ENCODE assay signal across 16 mouse cellular contexts in the genomic region with DNA sequence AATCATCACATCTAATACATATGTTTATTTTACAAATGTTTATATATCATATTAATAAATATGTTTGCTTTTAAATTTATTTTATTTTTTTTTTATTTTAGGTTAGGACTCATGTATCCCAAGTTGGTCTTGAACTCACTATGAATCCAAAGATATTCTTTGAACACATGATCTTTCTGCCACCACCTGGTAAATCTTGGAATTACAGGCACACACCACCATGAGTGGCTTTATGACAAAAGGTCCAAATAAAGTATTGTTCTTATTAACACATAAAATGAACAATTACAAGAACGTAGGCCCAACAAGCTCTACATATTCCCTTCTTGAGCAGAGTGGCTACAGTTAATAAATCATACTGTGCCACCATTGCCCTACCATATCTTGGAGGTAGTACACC.
DNase-seq lines count a peak whose midpoint lies in the region; ATAC-seq and TF ChIP-seq lines count a peak whose summit lies in the region.
"Had no signal": no experiment of that assay in that cellular context is flagged by ENCODE, and none has a peak within 500 bp of the region (broad histone marks: within the 10 kb centered on the region; RNA-seq: fewer than 3 reads in every experiment).

No protein-coding gene starts in this region.

- no peak overlapping the region for H3K27ac ChIP-seq in cerebellum, adult 2 months (ENCODE audit: insufficient read depth, low read length)
- H3K27ac ChIP-seq in midbrain, postnatal 0 days (ENCODE audit: low read depth, low read length), result no peak overlapping the region
- no peak overlapping the region for H3K27ac ChIP-seq in midbrain, embryonic 15.5 days
- H3K27ac ChIP-seq in stomach, postnatal 0 days (replicated peaks), result no peak overlapping the region
- H3K27ac ChIP-seq: heart, embryonic 13.5 days; hindbrain, embryonic 15.5 days had no signal

- TF ChIP-seq EP300 in stomach, postnatal 0 days (optimal IDR thresholded peaks at IDR 0.05), result no peak

- H3K4me3 ChIP-seq in cerebellum, adult 2 months (replicated peaks; ENCODE audit: insufficient read depth, low read depth, low read length), result no peak overlapping the region
- H3K4me3 ChIP-seq in midbrain, postnatal 0 days (ENCODE audit: low read depth, low read length), result no peak overlapping the region
- no peak overlapping the region for H3K4me3 ChIP-seq in midbrain, embryonic 15.5 days
- no peak overlapping the region for H3K4me3 ChIP-seq in stomach, postnatal 0 days (ENCODE audit: low read depth, low read length)
- H3K4me3 ChIP-seq: heart, embryonic 13.5 days; hindbrain, embryonic 15.5 days had no signal

- TF ChIP-seq CTCF in cerebellum, adult 2 months (IDR thresholded peaks at IDR 0.05; ENCODE audit: borderline replicate concordance, insufficient read depth, low read depth, low read length), result no peak
- peak; percentile 18; the same call in 1 of the 2 replicates for TF ChIP-seq CTCF in midbrain, postnatal 0 days (IDR thresholded peaks at IDR 0.05)
- peak; percentile 31 for TF ChIP-seq CTCF in stomach, postnatal 0 days (IDR thresholded peaks at IDR 0.05; ENCODE audit: low read depth)

- no peaks in the 10 kb centered on the region for H3K27me3 ChIP-seq in cerebellum, adult 2 months (ENCODE audit: control insufficient read depth, insufficient read depth, low read length)
- no peaks in the 10 kb centered on the region for H3K27me3 ChIP-seq in midbrain, postnatal 0 days (ENCODE audit: insufficient read depth, low read length)
- no peaks in the 10 kb centered on the region for H3K27me3 ChIP-seq in midbrain, embryonic 15.5 days (replicated peaks)
- no peaks in the 10 kb centered on the region for H3K27me3 ChIP-seq in stomach, postnatal 0 days (ENCODE audit: control insufficient read depth, insufficient read depth, low read length)
- H3K27me3 ChIP-seq: heart, embryonic 13.5 days; hindbrain, embryonic 15.5 days had no signal

- H3K4me1 ChIP-seq in cerebellum, adult 2 months (ENCODE audit: control insufficient read depth, insufficient read depth, low read length), result no peaks in the 10 kb centered on the region
- H3K4me1 ChIP-seq in midbrain, postnatal 0 days (ENCODE audit: insufficient read depth, low read length), result no peaks in the 10 kb centered on the region
- H3K4me1 ChIP-seq in midbrain, embryonic 15.5 days, result no peaks in the 10 kb centered on the region
- no peaks in the 10 kb centered on the region for H3K4me1 ChIP-seq in stomach, postnatal 0 days (replicated peaks; ENCODE audit: control insufficient read depth, insufficient read depth)
- H3K4me1 ChIP-seq: heart, embryonic 13.5 days; hindbrain, embryonic 15.5 days had no signal

- no peaks in the 10 kb centered on the region for H3K9me3 ChIP-seq in midbrain, postnatal 0 days (ENCODE audit: low read length)
- no peaks in the 10 kb centered on the region for H3K9me3 ChIP-seq in midbrain, embryonic 15.5 days
- no peaks in the 10 kb centered on the region for H3K9me3 ChIP-seq in stomach, postnatal 0 days (ENCODE audit: control insufficient read depth, low read length)
- H3K9me3 ChIP-seq: heart, embryonic 13.5 days; hindbrain, embryonic 15.5 days had no signal

- WGBS in cerebellum, adult 2 months, result 81% methylated on average over 1 of the region's 1 CpGs
- WGBS in midbrain, postnatal 0 days, result 80% methylated on average over 1 of the region's 1 CpGs
- 76% methylated on average over 1 of the region's 1 CpGs for WGBS in midbrain, embryonic 15.5 days
- 67% methylated on average over 1 of the region's 1 CpGs for WGBS in stomach, postnatal 0 days

- DNase-seq in cerebellum, adult 18-20 months, result peak; percentile 1 to 3
- DNase-seq in cerebellum, adult 2 months, result no peak
- peak; percentile 20 for DNase-seq in kidney, adult 9 months
- no peak for DNase-seq in kidney, postnatal 4 days
- no peak for DNase-seq in midbrain, postnatal 0 days (ENCODE audit: low spot score)
- DNase-seq in stomach, postnatal 0 days (ENCODE audit: low spot score), result no peak
- no peak for DNase-seq in urinary bladder, postnatal 25 days (ENCODE audit: low spot score)
- DNase-seq: adrenal gland, adult 2 months; gastrocnemius, postnatal 36 days; kidney, postnatal 14 days; lung, postnatal 4 days; thymus, postnatal 36 days had no signal

- ATAC-seq in midbrain, postnatal 0 days (ENCODE audit: low FRiP score), result no peak
- ATAC-seq in midbrain, embryonic 15.5 days (replicated peaks), result no peak
- ATAC-seq in stomach, postnatal 0 days (ENCODE audit: low FRiP score, low TSS enrichment), result no peak

- H3K4me2 ChIP-seq in midbrain, postnatal 0 days (ENCODE audit: low read depth, low read length, poor library complexity, severe bottlenecking), result no peak overlapping the region
- H3K4me2 ChIP-seq in midbrain, embryonic 15.5 days, result no peak overlapping the region
- no peak overlapping the region for H3K4me2 ChIP-seq in stomach, postnatal 0 days (replicated peaks; ENCODE audit: low read depth)
- H3K4me2 ChIP-seq: heart, embryonic 13.5 days; hindbrain, embryonic 15.5 days; liver, embryonic 11.5 days had no signal

- no peak overlapping the region for H3K9ac ChIP-seq in midbrain, postnatal 0 days (replicated peaks; ENCODE audit: low read length, poor library complexity, severe bottlenecking)
- no peak overlapping the region for H3K9ac ChIP-seq in midbrain, embryonic 15.5 days
- H3K9ac ChIP-seq in stomach, postnatal 0 days (ENCODE audit: low read length), result no peak overlapping the region
- H3K9ac ChIP-seq: heart, embryonic 13.5 days; hindbrain, embryonic 15.5 days had no signal

- no peak for TF ChIP-seq POLR2A in cerebellum, adult 2 months (IDR thresholded peaks at IDR 0.05; ENCODE audit: borderline replicate concordance, insufficient read depth, low read length)

- no peaks in the 10 kb centered on the region for H3K36me3 ChIP-seq in midbrain, postnatal 0 days (ENCODE audit: insufficient read depth, low read length)
- H3K36me3 ChIP-seq in midbrain, embryonic 15.5 days (replicated peaks), result no peaks in the 10 kb centered on the region
- no peaks in the 10 kb centered on the region for H3K36me3 ChIP-seq in stomach, postnatal 0 days (ENCODE audit: control insufficient read depth, insufficient read depth, low read length)
- H3K36me3 ChIP-seq: heart, embryonic 13.5 days; hindbrain, embryonic 15.5 days had no signal

Comparison
In these comparisons a context has a peak if more than half of its experiments do, and no peak if none do; other contexts are left out.
1. DNase-seq: peak in cerebellum, adult 18-20 months (2 of 2) and kidney, adult 9 months (single experiment); none in cerebellum, adult 2 months (0 of 2), kidney, postnatal 4 days (0 of 2), midbrain, postnatal 0 days (single experiment), stomach, postnatal 0 days (single experiment) and urinary bladder, postnatal 25 days (single experiment).